Mouse (Mus musculus): ENCODE measurements around the gene 1700102P08Rik. TPM values are rescaled to one million over a fixed set of nuclear protein-coding genes. Genes with fewer than 3 reads are reported as not detected.

The 1700102P08Rik gene
- polyA plus RNA-seq, 1 experiment from 2014 or later = 0.78 TPM

DNA sequence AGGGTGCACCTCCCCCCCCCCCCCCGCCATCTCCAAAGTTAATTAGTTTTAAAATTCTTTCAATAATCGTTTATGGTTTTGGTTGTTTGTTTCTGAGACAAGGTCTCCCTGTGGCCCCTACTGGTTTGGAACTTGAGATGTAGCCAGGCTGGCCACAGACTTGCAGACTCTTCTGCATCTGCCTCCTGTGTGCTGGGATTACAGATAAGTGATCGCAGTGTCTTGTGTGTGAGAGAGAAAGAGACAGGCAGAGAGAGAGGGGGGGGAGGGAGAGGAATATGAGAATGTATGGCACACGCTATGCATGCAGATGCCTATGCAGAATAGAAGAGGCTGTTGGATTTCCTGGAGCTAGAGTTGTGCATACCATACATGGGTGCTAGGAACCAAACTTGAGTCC, 42.9 kb upstream of the 1700102P08Rik start:
- H3K27ac ChIP-seq (ENCODE audit: low read depth) = no peak overlapping the region
- TF ChIP-seq CTCF (IDR thresholded peaks at IDR 0.05; ENCODE audit: low read depth) = no peak
- no peak for DNase-seq
- no peak for ATAC-seq (ENCODE audit: insufficient read depth)
- peaks cover 6% of the 10 kb centered on the region; the same call in 1 of the 2 replicates for H3K4me1 ChIP-seq (ENCODE audit: insufficient read depth)
- no peak overlapping the region for H3K9ac ChIP-seq
- no peak overlapping the region for H3K4me3 ChIP-seq (ENCODE audit: low read depth, low read length)
- H3K27me3 ChIP-seq (ENCODE audit: insufficient read depth, low read length) = no peaks in the 10 kb centered on the region
- 92% methylated on average over 4 of the region's 4 CpGs for WGBS
- no peaks in the 10 kb centered on the region for H3K9me3 ChIP-seq (ENCODE audit: low read depth, low read length)
- H3K36me3 ChIP-seq (ENCODE audit: insufficient read depth) = peaks cover 40% of the 10 kb centered on the region
- H3K4me2 ChIP-seq = no peak overlapping the region

GRCm38 (mm10) chr9:108378234-108378633, 14.4 kb upstream of the 1700102P08Rik start:
- Histone ChIP-seq H3K9ac (no peak overlapping the region), H3K4me1 (ENCODE audit: insufficient read depth) (no peaks in the 10 kb centered on the region), H3K9me3 (ENCODE audit: low read depth, low read length) (no peaks in the 10 kb centered on the region), H3K4me2 (no peak overlapping the region), H3K36me3 (ENCODE audit: insufficient read depth) (peaks cover 91% of the 10 kb centered on the region), H3K4me3 (ENCODE audit: low read depth, low read length) (no peak overlapping the region), H3K27ac (ENCODE audit: low read depth) (no peak overlapping the region), H3K27me3 (ENCODE audit: insufficient read depth, low read length) (no peaks in the 10 kb centered on the region)
- ATAC-seq (ENCODE audit: insufficient read depth) (no peak), DNase-seq (no peak)
- WGBS = 71% methylated on average over 9 of the region's 9 CpGs
- no peak for TF ChIP-seq CTCF (IDR thresholded peaks at IDR 0.05; ENCODE audit: low read depth)

DNA sequence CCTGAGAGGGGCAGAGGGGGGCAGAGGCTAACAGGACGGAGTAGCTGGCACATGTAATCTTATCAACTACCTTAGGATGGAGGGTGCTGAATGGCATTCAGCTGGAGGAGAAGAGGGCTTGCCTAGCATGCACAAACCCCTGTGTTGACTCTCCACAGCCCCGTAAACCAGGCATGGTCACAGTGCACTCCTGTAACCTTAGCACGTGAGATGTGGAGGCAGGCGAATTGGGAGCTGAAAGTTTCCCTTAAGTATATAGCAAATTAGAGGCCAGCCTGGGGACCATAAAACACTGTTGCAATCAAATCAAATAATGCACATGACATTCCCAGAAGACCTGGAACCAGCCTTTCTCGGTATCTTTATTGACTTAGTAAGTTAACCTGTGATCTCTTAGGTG, 13.9 kb upstream of the 1700102P08Rik start:
- H3K4me3 ChIP-seq (ENCODE audit: low read depth, low read length) = no peak overlapping the region
- no peaks in the 10 kb centered on the region for H3K9me3 ChIP-seq (ENCODE audit: low read depth, low read length)
- peaks cover 91% of the 10 kb centered on the region for H3K36me3 ChIP-seq (ENCODE audit: insufficient read depth)
- H3K27ac ChIP-seq (ENCODE audit: low read depth) = no peak overlapping the region
- no peaks in the 10 kb centered on the region for H3K4me1 ChIP-seq (ENCODE audit: insufficient read depth)
- H3K27me3 ChIP-seq (ENCODE audit: insufficient read depth, low read length) = no peaks in the 10 kb centered on the region
- DNase-seq = no peak
- no peak for ATAC-seq (ENCODE audit: insufficient read depth)
- WGBS = 83% methylated on average over 5 of the region's 5 CpGs
- H3K9ac ChIP-seq = no peak overlapping the region
- TF ChIP-seq CTCF (IDR thresholded peaks at IDR 0.05; ENCODE audit: low read depth) = no peak
- H3K4me2 ChIP-seq = no peak overlapping the region

- Histone ChIP-seq H3K4me3 (ENCODE audit: low read depth, low read length) (no peak overlapping the region), H3K4me1 (ENCODE audit: insufficient read depth) (no peaks in the 10 kb centered on the region), H3K27me3 (ENCODE audit: insufficient read depth, low read length) (no peaks in the 10 kb centered on the region), H3K4me2 (no peak overlapping the region), H3K9me3 (ENCODE audit: low read depth, low read length) (no peaks in the 10 kb centered on the region), H3K9ac (no peak overlapping the region), H3K36me3 (ENCODE audit: insufficient read depth) (peaks cover 91% of the 10 kb centered on the region), H3K27ac (ENCODE audit: low read depth) (no peak overlapping the region)
- WGBS = 93% methylated on average over 4 of the region's 4 CpGs
- no peak for ATAC-seq (ENCODE audit: insufficient read depth)
- TF ChIP-seq CTCF (IDR thresholded peaks at IDR 0.05; ENCODE audit: low read depth) = no peak
- no peak for DNase-seq
Measured at GRCm38 (mm10) chr9:108379294-108379693, 13.3 kb upstream of the 1700102P08Rik start.

DNA sequence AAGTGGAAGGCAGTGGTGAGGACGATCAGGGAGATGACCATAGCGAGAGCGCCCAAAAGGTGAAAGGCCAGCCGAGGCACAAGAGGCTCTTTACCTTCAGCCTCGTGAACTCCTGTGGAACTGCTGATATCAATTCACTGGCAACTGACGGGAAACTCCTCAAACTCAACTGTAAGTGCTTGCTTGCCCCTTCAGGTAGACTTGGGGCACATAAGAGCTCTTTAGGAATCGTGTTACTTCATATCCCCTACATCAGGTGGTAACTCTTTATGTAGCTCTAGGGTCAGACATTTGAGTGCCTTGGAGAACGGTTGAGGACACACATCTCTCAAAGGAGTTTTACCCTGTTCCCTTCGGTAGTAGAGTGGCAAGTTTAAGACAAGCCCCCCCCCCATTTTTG, 11.2 kb upstream of the 1700102P08Rik start:
- no peaks in the 10 kb centered on the region for H3K27me3 ChIP-seq (ENCODE audit: insufficient read depth, low read length)
- 80% methylated on average over 9 of the region's 9 CpGs for WGBS
- H3K4me1 ChIP-seq (ENCODE audit: insufficient read depth) = no peaks in the 10 kb centered on the region
- DNase-seq (no peak), ATAC-seq (ENCODE audit: insufficient read depth) (no peak)
- no peaks in the 10 kb centered on the region for H3K9me3 ChIP-seq (ENCODE audit: low read depth, low read length)
- H3K27ac ChIP-seq (ENCODE audit: low read depth) = no peak overlapping the region
- peaks cover 91% of the 10 kb centered on the region for H3K36me3 ChIP-seq (ENCODE audit: insufficient read depth)
- H3K4me3 ChIP-seq (ENCODE audit: low read depth, low read length) = no peak overlapping the region
- H3K4me2 ChIP-seq = no peak overlapping the region
- no peak for TF ChIP-seq CTCF (IDR thresholded peaks at IDR 0.05; ENCODE audit: low read depth)
- H3K9ac ChIP-seq = no peak overlapping the region

DNA sequence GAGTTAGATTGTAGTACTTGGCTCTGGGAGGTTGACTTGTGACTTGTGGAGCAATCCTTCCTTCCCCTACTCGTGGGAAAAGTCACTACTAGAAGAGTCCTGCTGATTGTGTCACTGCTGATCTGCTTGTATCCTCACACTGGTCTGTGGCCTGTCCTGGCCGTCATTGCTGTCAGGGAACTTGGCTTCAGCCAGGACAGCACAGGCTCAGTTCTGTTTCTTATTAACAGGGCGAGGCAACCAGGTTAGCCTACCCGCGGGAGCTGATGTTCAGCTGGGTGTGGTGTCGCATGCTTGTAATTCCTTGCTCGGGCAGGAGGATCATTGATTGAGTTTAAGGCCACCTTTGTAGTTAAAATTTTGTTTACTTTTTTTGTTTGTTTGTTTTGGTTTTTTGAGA, 7.6 kb upstream of the 1700102P08Rik start:
- Histone ChIP-seq H3K27me3 (ENCODE audit: insufficient read depth, low read length) (no peaks in the 10 kb centered on the region), H3K9me3 (ENCODE audit: low read depth, low read length) (no peaks in the 10 kb centered on the region), H3K4me2 (no peak overlapping the region), H3K9ac (no peak overlapping the region), H3K36me3 (ENCODE audit: insufficient read depth) (peaks cover 90% of the 10 kb centered on the region), H3K4me3 (ENCODE audit: low read depth, low read length) (no peak overlapping the region), H3K4me1 (ENCODE audit: insufficient read depth) (no peaks in the 10 kb centered on the region), H3K27ac (ENCODE audit: low read depth) (no peak overlapping the region)
- TF ChIP-seq CTCF (IDR thresholded peaks at IDR 0.05; ENCODE audit: low read depth) = no peak
- ATAC-seq (ENCODE audit: insufficient read depth) (no peak), DNase-seq (no peak)
- 61% methylated on average over 7 of the region's 7 CpGs for WGBS

DNA sequence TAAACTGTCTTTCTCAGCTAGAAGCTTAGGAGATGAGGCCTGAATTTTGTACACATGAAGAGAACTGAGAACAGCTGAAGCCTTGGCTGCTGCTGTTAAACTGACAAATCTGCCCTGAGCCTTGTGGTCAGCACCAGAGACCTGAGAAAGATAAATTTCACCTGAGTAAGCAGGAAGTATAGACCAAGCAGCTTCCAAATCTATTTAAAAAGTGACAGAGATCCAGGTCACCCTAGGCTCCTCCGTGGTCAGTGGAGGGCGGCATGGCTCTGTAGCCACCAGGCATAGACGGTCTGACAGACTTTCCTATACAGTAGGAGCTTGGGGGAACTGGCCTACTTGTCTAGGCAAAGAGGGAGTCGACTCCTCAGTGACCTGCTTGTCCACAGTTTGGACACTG, 5.8 kb upstream of the 1700102P08Rik start:
- H3K4me3 ChIP-seq (ENCODE audit: low read depth, low read length) = no peak overlapping the region
- 85% methylated on average over 4 of the region's 4 CpGs for whole genome bisulfite sequencing
- H3K4me2 ChIP-seq = no peak overlapping the region
- no peak for ATAC-seq (ENCODE audit: insufficient read depth)
- no peaks in the 10 kb centered on the region for H3K9me3 ChIP-seq (ENCODE audit: low read depth, low read length)
- no peaks in the 10 kb centered on the region for H3K27me3 ChIP-seq (ENCODE audit: insufficient read depth, low read length)
- TF ChIP-seq CTCF (IDR thresholded peaks at IDR 0.05; ENCODE audit: low read depth) = no peak
- peaks cover 92% of the 10 kb centered on the region for H3K36me3 ChIP-seq (ENCODE audit: insufficient read depth)
- no peak for DNase-seq
- no peak overlapping the region for H3K9ac ChIP-seq
- no peak overlapping the region for H3K27ac ChIP-seq (ENCODE audit: low read depth)
- no peaks in the 10 kb centered on the region for H3K4me1 ChIP-seq (ENCODE audit: insufficient read depth)

GRCm38 (mm10) chr9:108388601-108389000, 4.0 kb upstream of the 1700102P08Rik start:
- WGBS = 73% methylated on average over 10 of the region's 10 CpGs
- no peak for ATAC-seq (ENCODE audit: insufficient read depth)

More at GRCm38 (mm10) chr9:108388601-108389000, 4.0 kb upstream of the 1700102P08Rik start:
- Histone ChIP-seq H3K27ac (ENCODE audit: low read depth) (no peak overlapping the region), H3K4me1 (ENCODE audit: insufficient read depth) (no peaks in the 10 kb centered on the region), H3K9me3 (ENCODE audit: low read depth, low read length) (no peaks in the 10 kb centered on the region), H3K9ac (no peak overlapping the region), H3K27me3 (ENCODE audit: insufficient read depth, low read length) (no peaks in the 10 kb centered on the region), H3K4me3 (ENCODE audit: low read depth, low read length) (no peak overlapping the region), H3K4me2 (no peak overlapping the region), H3K36me3 (ENCODE audit: insufficient read depth) (peaks cover 92% of the 10 kb centered on the region)
- no peak for TF ChIP-seq CTCF (IDR thresholded peaks at IDR 0.05; ENCODE audit: low read depth)
- DNase-seq = no peak
